Mouse (Mus musculus) layer of hippocampus, adult 8-10 months (tissue): ENCODE data around the gene Prl7a2. TPM values are rescaled to one million over a fixed set of nuclear protein-coding genes. Genes with fewer than 3 reads are reported as not detected.

Experiments used
- DNase-seq, 2 experiments: peaks; one replicate each; pipeline ENCODE4 v3.0.0; 2022; ENCODE audit warnings: low spot score in 2 of 2
- total RNA-seq, 4 experiments: library from RNA; stranded (reverse); gene quantifications; 2 replicates each; pipeline ENCODE4 v1.2.4; 2022

The Prl7a2 gene
- not detected for total RNA-seq

DNA sequence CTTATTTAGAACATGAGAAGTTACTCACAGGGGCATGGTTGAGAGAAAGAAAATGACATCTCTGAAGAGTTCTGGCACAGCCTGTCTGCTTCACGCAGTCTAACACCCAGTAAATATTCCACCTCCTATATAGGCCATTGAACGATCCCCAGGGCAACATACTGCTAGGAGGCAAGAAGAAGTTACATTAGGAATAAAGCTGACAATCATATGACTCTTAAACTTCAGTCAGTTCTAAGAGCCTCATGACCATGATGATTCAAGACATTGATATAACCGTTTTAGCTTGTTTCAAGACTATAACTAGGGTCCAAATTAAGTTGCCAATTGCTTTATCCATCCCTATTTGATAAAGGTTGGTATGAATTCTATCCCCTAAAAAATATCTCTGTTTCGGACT, at the start of gene Prl7a2:
Prl7a2 (minus strand) TSS at position 101 of the 400 bp plus-strand sequence.
- DNase-seq = no peak

DNA sequence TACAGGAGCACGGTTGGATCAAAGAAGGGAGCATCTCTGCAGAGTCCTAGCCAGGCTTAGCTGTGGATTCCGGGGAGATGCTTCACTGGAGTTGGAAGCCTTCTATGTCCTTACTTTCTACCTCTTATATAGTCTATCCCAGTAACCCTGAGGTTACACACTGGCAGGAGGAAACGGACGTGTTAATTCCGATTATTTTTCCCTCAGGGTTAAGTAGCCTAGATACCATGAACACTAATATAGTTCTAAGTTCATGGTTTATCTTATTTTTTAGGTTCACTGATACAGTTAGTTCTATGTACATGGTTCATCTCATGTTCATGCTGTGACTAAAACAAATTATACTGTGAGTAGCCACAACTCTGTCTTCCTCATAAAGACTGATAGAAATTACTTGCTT, 48.8 kb upstream of the Prl7a2 start, which contains the start of gene Prl7d1:
Prl7d1 (minus strand) TSS at position 101 of the 400 bp plus-strand sequence.
- no peak for DNase-seq

DNA sequence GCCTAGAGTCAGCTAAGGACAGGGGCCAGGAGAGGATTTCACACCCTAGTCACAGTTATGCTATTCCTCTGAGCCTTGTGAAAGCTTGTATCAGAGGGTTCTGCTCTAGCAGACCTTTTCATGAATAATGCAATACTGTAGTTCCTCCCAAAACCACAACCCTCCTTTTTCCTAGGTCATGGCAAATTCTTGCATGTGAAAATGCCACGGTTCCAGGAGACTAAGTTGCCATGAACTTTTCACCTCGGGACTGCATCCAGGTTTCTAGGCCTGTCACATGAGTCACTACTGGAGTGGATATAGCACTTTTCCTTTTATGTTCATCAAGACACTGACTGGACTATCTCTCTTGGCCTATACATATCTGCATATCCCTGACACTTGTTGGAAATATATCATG, 38.7 kb upstream of the Prl7a2 start:
- no peak for DNase-seq

DNA sequence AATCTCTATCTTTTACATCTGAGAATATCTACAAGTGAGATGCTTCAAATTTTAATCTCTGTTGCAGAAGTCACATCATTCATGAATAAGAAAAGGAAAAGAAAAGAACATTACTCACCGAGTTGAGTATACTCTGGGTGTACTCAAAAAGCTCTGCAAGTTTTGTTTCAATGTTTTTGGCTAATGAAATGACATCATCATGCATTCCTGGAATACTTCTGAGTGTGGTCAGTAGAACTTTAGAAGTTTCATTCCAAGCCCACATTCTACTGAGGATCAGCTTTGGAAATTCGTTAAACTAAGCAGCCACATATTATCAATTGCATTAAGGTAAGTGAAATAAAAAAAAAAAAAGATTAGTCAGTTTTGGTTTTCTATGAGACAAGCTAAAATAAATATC, 7.1 kb downstream of the Prl7a2 start:
- DNase-seq = no peak

DNA sequence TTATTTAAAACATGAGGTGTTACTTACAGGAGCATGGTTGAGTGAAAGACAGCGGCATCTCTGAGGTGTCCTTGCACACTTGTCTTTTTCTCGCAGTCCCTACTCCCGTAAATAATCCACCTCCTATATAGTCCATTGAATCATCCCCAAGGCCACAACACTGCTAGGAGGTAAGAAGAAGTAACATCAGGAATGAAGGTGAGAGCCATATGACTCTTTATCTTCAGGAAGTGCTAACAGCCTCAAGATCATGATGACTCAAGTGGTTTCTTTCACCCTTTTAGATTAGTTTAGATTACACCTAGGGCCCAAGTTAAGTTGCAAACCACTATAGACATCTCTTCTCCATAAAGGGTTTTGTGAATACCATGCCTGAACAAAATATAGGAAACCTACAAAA, 25.4 kb downstream of the Prl7a2 start, which contains the start of gene Prl7a1:
Prl7a1 (minus strand) TSS at position 101 of the 400 bp plus-strand sequence.
- DNase-seq = no peak

DNA sequence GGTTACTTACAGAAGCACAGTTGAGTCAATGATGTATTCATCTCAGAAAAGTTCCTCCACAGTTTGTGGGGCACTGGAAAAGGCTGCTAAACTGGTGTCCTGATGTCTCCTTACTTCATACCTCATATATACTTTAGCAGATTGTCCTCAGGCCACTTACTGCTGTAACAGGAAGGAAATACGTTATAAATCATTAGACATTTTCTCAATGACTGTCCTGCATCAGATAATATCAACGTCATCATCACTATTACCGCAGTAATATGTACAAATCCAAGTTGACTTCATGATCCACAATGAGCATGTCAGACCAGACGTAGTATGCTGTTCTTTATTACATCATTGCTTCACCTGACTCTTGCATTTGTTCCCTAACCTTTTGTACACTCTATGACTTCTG, 57.4 kb downstream of the Prl7a2 start, which contains the start of gene Prl7b1:
Prl7b1 (minus strand) TSS at position 101 of the 400 bp plus-strand sequence.
- no peak for DNase-seq

Other genes starting within 250 kb of the Prl7a2 start
- gene Prl8a6, start 229.3 kb downstream of the Prl7a2 start, total RNA-seq = not detected
- gene Prl8a8, start 154.8 kb downstream of the Prl7a2 start, total RNA-seq = not detected
- not detected for gene Prl8a9, start 103.4 kb downstream of the Prl7a2 start, total RNA-seq
- gene Prl8a1, start 85.9 kb downstream of the Prl7a2 start, total RNA-seq = not detected
- not detected for gene Prl7b1, start 57.5 kb downstream of the Prl7a2 start, total RNA-seq
- gene Prl7a1, start 25.5 kb downstream of the Prl7a2 start, total RNA-seq = not detected
- not detected for gene Prl7d1, start 48.7 kb upstream of the Prl7a2 start, total RNA-seq
- gene Prl7c1, start 112.8 kb upstream of the Prl7a2 start, total RNA-seq = not detected
- not detected for gene Prl2a1, start 133.6 kb upstream of the Prl7a2 start, total RNA-seq
- gene Prl2c1, start 181.3 kb upstream of the Prl7a2 start, total RNA-seq = not detected